Mouse (Mus musculus) lung, postnatal 4 days (tissue): ENCODE data around the gene Lpp.
A peak's percentile ranks its signal among the peaks of the same experiment; 100 is the strongest.

ENCODE experiments used
- DNase-seq, 2 experiments: peaks; one replicate each; pipeline ENCODE4 v3.0.0; 2021

The Lpp gene

GRCm38 (mm10) chr16:24506237-24506636 is 112.9 kb downstream of the Lpp start:
- DNase-seq = no peak

- no peak for DNase-seq
Measured at GRCm38 (mm10) chr16:24506740-24507139, 113.4 kb downstream of the Lpp start.

- no peak for DNase-seq
Measured at GRCm38 (mm10) chr16:24507927-24508540, 114.7 kb downstream of the Lpp start.

- DNase-seq = no peak
Measured at GRCm38 (mm10) chr16:24509100-24509812, 115.9 kb downstream of the Lpp start.

- DNase-seq = no peak
Measured at GRCm38 (mm10) chr16:24509813-24510166, 116.5 kb downstream of the Lpp start.

DNA sequence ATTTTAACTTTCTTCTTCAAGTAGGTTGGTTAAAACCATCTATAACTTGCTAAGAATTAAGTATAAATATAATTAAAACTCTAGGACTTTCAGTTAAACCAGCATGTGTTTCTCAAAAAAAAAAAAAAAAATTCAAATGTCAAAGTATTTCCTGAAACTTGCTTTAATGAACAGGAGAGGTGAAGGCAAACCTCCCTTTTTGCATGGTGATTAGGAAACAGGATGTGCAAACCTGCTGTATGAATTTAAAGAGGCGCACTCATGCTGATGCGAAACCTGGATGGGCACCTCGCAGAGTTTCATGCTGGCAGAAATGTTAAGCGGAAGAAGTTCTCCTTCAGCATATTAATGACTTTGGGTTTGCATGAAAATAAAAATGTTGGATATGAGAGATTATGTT is 119.9 kb downstream of the Lpp start:
- DNase-seq = no peak

GRCm38 (mm10) chr16:24514802-24515727 is 121.8 kb downstream of the Lpp start:
- no peak for DNase-seq

DNA sequence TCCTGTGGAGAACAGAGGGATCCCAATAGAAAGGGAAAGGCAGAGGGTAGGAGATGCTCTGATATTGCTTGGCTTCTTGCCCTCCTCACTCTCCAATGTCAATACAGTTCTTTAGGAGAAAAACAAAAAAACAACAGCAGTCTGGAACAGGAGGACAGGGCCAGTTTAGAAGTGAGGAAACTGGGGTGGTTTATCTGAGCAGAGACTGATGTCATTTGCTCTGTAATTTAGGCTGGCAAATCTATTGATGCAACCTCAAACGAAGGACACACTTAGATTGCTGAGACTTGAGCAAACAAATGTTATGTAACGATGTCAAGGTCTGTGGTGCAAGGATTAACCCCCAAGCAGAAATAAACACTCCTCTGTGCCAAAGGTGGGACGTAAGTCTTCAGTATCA is 123.7 kb downstream of the Lpp start:
- no peak for DNase-seq

DNA sequence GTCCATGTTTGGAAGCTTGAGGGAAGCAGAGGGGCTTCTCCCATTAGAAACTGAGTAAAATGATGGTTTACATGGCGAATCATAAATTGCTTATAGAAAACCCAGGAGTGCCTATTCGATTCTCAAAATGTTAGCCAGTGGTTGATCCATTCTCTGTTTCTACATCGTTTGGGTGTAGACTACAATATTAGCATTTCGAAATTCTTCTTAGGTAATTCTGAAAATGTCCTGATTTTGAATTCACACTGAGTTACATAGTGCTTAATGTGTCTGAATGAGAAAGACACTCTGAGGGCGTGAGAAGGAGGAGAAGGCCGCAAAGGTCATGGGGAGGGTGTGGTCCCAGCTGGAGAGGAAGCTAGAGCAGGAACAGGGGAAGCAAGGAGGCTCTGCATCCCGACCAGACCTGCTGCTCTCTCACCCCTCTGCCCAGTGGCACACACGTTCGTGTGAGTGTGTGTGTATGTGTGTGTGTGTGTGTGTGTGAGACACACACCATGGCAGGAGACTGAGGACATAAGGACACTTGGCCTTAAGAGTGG is 124.3 kb downstream of the Lpp start:
- peak; percentile 66 to 69 for DNase-seq

DNA sequence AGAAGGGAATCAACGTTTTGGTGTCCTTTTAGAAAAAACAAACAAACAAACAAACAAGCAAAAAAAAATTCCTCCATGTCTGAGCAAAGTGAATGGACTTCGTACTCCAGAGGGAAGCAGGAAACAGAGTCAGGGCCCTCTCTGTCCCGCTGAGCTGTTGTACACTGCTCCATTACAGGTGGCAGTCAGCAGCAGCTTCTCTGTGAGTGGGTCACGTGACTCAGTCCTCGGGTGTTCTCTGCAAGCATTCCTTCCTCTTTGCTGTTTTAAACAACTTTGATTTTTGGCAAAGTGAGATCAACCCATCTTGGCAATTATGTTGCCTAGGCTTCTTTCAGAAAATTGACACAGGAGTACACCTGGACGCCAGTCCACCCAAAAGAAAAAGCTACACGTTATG is 125.5 kb downstream of the Lpp start:
- no peak for DNase-seq

GRCm38 (mm10) chr16:24527219-24527618 is 133.9 kb downstream of the Lpp start:
- DNase-seq = no peak

DNA sequence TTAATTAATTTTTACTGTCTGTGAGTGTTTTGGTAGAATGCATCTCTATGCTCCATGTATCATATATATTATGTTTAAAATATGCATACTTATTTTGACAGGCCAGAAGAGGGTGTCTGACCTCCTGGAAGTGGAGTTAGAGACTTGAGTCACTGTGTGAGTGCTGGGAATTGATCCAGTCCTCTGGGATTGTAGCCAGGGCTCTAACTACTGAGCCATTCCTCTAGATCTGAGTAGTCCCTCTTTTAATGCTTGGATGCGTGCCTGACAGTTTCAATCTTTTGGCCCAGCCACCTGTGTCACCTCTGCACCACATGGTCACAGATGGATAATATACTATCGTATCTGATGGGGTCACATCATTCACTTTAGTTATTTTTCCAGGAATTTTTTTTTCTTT is 138.4 kb downstream of the Lpp start:
- no peak for DNase-seq

DNA sequence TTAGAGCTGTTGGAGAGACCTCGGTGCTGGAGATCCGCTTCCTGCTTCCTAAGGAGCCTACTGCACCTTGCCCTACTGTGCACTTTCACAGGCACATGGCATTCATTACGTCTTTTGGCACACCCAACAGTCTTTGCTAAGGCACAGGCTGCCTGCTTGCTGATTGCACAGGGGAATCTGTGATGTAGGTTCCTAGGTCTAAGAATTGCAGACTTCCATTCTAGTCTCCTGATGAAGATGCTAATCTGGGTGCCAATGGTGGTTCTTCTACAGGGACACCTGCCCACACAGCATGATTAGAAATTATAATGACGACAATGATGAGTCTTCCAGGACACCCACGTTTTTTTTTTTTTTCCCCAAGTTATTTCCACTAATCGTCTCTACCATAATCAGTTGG is 141.9 kb downstream of the Lpp start:
- no peak for DNase-seq

GRCm38 (mm10) chr16:24536261-24536660 is 143.0 kb downstream of the Lpp start:
- DNase-seq = no peak

DNA sequence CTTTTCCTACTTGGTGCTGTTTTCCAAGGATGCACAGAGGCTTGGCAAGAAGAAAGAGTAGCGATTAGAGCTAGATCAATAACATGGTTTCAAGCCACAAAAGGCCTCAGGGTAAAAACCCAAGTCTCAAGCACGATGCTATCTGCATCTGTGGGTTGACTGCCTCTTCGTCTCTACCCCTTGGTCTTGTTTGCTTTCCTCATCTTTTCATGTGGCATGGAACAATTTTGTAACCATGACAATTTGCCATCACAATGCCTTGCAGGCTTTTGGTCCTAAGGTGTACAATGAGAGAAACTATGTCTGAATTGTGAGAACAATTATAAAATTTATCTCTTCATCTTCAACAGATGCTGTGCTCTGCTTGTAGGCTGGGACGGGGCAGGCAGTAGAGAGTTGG is 145.7 kb downstream of the Lpp start:
- DNase-seq = no peak

DNA sequence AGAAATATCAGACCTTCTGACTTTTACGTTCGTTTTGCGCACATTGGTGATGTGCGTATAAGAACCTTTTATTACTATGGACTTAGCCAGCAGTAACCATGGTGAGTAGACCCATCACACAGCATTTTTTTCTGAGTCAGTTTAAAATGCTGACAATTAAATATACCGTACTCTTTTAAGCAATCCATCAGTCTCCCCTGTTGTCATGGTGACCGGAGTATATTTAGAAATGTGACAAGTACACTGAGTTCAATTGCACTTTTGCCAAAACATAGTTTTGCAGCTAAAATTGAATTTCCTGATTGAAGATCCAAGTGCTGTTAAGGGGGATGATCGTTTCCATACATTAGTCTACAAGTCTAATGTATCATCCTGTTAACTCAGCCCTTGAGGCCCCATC is 149.6 kb downstream of the Lpp start:
- no peak for DNase-seq

GRCm38 (mm10) chr16:24545366-24545765 is 152.1 kb downstream of the Lpp start:
- no peak for DNase-seq

DNA sequence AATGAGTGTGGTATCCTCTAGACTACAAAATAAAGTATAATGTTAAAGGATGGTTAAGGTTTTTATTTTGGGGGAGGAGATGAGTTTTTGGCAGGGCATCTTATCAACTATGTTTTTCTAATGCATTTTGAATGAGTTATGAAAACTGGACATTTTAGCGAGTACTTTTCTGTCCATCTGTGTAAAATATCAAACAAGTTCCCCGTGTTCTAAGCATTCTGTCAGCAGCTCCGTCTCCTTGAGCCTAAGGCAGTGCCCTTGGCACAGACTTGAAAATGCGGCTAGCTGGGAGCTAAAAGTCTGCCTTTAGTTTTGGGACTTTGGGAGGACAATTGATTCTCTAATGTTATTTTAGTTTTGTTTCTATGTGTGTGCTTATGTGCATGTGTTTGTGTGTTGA is 165.2 kb downstream of the Lpp start:
- DNase-seq = no peak

DNA sequence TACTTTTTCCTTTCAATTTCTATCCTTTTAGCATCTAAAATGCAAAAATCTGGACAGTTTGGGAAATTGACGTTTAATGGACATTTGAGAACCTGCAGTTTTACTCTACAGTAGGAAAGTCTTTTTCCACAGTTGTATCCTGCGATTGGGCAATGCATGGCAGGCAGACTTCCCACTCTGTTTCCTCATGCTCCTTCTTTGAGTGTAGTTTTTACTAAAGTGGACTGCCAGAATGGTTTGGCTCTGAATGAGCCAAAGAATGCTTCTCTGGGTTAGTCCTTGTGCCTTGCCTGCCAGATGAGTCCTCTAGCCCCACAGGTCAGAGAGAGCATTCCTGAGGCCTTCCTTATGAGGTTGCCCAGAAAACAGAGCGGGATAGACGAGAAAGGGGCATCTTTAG is 166.5 kb downstream of the Lpp start:
- DNase-seq = peak; percentile 35 to 48

DNA sequence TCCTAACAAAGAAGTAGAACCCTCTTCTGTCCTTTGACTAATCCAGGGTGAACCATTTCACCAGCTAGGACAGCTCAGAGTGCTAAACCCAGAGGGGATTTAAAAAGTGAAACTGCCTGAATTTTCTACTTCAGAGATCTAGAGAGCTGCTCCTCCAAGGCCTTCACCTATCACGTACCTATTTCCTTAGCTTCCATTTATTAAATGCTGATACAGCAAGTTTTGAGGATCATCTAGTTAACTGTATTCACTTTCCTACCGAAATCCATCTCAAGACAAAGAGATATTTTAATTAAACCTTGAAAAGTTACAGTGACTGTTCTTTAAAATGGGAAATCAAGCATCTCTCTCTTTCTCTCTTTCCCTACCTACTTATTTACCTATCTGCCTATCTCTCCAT is 167.7 kb downstream of the Lpp start:
- DNase-seq = no peak

GRCm38 (mm10) chr16:24561602-24562001 is 168.3 kb downstream of the Lpp start:
- DNase-seq = no peak

- DNase-seq = no peak
Measured at GRCm38 (mm10) chr16:24565311-24565710, 172.0 kb downstream of the Lpp start.

DNA sequence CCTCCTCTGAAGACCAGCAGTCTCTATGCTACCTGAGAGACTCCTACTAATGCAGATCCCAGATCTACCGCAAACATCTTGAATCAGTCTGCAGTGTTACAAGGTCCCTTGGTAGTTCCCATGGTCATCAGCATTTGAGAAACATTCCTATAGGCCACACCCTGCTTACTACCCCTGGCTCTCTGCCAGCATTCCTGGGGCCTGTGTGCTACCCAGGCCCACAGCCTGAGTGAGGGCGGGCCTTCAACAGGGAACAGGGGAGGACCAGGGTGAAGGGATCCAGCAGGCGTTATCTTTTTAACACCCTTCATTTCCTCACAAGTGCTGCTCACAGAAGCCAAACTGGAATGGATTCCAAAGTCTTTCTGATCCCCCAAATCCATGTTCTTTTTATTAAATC is 173.0 kb downstream of the Lpp start:
- DNase-seq = peak; percentile 51 to 79

DNA sequence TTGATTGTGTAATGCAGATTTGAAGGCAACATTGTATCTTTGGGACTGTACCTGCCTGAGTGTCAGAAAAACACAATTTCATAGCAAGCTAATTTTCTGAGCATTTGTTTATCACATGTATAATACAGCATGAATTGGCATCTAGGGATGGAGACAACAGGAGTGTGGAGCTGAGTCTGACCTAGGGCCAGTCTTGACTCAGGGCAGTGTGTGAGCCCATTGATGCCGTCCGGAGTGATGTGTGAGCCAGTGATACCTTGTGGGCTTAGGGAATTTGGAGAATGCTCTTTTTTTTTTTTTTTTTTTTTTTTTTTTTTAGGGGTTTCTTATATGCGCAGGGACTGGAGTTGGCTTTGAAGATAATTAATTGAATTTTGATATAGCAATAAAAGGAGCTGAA is 174.3 kb downstream of the Lpp start:
- DNase-seq = no peak
